Mouse (Mus musculus) kidney, adult 2 months (tissue): ENCODE data around the gene Ly86.

Source experiments
- CTCF ChIP-seq: fragments of 200-500 bp; conservative IDR thresholded peaks from 2 replicates; pipeline ENCODE4 v1.5.1; 2011; ENCODE audit warnings: low read depth, mild to moderate bottlenecking, control low read depth, low read length, moderate library complexity, mixed read lengths; ENCODE audit not compliant: insufficient read depth, insufficient read length
- POLR2A ChIP-seq: fragments of 200-500 bp; IDR thresholded peaks from one replicate; pipeline ENCODE4 v1.6.1; 2011; ENCODE audit warnings: low read depth, low read length, control low read depth

GRCm38 (mm10) chr13:37310331-37310730 lies 34.7 kb upstream of the Ly86 start:
- no peak for TF ChIP-seq CTCF
- no peak for TF ChIP-seq POLR2A
